Mouse (Mus musculus) skeletal muscle tissue, adult 2 months (tissue): ENCODE data around the gene Hivep2.

ENCODE experiments used
- DNase-seq: peaks from one replicate; pipeline ENCODE4 v3.0.0-alpha.2; 2012; ENCODE audit warnings: low read depth, low spot score

Gene Hivep2

DNA sequence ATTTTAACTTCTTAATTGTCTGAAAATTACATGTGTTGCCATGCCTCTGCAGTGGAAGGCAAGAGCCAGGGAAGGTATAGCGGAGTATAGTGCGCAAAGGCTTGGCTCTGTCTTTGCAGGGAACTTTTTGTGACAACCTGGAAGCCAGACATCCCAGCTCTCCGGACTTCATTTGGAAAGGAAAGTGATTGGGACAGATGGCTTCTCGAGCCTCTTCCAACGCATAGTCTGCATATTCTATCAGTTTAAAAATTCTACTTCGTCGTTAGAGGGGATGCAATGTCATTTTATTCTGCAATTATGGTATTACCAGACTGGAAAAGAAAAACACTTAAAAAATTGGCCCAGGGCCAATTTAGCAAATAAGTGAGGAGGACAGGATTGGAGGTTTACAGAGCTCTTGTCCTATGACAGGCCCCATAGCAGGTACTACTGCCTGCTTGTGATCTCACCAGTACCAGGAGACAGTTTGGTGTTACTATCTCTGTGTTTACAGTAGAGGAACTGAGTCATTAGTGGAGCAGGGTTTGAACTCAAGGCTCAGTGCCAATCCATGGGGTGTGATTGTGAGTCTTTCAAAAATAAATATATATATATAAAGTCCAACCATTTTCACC, 7.8 kb downstream of the Hivep2 start:
- no peak for DNase-seq

DNA sequence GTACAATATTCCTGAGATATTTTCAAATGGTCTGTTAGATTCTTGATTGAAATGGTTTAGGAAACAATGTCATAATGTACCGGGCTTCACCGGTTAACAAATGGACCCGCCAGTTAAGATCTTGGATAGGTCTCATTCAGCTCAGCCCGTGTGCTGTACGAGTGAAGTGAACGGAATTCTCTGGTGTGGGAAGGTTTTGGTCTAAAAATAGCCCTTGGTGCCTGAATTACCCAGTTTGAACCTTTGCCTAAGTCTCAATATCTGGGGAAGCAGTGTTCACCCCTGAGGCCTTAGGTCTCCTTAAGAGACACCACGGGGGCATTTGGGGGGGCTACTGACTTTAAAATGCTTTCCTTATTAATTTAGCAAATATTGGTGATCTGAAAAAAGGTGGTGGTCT, 8.6 kb downstream of the Hivep2 start:
- DNase-seq, result peak; percentile 57

DNA sequence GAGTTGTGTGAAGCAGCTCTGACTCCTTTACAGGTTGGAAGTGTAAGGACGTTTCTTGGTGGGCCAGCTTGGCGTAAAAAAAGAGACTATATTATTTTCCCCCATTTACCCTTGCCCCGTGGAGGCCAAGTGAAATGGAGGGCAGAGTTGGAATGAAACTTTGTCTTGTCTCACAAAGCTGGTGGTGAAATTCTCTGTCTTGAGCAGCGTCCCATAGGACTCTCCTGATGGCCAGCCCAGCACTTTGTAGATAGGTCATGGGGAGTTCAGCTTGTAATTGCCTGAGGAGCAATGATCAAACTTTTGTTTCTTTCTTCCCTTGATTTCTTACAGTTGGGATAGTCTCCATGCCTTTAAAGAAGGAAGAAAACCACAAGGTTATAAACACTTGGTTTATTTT, 10.0 kb downstream of the Hivep2 start:
- no peak for DNase-seq

DNA sequence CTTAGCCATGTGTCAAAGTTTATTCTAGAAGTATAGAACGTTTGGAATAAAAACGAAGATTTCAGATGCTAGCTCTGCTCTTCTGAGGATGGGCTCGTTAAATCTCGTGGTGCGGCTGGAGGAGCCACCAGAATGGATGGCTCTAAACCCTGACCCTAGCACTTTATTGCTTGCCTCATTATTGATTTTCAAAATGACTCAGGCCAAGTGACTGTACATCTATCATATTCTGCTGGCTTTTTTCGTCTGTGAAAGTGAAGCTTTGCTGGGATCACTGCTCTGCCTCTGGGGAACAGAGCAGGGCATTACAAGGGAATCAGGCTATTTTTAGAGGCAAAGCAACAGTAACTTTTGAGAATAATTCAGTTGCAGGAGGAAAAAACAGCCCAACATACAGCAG, 10.4 kb downstream of the Hivep2 start:
- DNase-seq, result no peak

DNA sequence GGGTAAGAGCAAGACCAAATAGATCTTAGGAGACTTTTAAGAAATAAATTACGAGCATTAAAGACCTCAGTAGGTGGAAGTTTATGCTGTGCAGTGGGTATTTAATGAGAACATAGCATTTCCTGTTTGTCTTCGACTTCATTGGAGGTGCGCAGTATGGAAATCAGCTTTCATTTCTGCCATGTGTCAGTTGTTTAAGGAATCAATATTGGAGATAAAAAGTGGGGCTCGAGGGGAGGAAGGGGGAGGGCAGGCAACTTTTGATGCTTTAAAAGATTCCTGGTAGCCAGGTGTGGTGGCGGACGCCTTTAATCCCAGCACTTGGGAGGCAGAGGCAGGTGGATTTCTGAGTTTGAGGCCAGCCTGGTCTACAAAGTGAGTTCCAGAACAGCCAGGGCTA, 16.4 kb downstream of the Hivep2 start:
- DNase-seq, result no peak

DNA sequence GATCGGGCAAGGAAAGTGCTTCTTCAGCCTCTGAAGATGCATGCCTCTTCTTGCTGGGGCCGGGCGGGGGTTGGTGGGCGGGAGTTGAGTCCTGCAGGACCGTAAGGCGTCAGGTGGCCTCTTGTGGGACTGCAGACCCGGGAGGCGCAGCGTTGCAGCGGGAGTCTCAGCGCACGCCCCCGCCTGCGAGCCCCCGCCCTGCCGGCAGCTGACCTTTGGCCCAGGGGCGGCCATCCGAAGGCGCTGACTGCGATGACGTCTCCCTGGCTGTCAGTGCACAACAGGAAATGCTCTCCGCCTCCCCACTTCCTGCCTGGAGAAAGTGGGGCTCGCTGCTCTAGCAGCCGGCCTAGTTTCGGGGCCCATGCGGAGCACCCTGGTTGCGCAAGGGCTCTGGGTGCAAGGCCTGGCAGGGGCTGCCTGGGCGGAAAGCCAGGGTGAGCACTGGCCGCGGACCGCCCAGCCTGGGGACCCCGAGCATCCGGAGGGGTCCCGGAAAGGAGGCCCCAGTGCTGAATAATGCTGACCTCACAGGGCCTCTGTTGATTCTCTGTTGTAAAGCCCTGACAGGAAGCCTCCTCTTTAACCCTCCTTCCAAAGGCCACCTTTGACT, 17.0 kb downstream of the Hivep2 start:
- DNase-seq, result peak; percentile 82

DNA sequence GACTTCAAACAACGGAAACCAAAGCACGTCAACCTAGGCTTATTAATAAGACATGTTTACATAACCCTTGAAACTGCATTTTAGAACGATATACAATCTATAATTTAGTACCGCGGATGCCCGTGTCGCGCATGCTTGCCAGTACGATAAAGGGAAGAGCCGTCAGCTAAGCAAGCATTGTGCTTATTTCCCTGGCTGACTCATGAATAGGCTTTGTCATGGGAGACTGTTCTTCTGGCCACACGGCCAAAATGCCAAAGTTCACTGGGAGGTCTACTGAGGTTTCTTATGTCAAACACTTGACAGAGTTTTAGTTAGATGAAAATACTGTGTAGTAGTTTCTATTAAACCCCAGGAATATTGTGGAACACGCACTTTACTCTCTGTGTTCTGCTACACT, 17.8 kb downstream of the Hivep2 start:
- DNase-seq, result peak; percentile 42

DNA sequence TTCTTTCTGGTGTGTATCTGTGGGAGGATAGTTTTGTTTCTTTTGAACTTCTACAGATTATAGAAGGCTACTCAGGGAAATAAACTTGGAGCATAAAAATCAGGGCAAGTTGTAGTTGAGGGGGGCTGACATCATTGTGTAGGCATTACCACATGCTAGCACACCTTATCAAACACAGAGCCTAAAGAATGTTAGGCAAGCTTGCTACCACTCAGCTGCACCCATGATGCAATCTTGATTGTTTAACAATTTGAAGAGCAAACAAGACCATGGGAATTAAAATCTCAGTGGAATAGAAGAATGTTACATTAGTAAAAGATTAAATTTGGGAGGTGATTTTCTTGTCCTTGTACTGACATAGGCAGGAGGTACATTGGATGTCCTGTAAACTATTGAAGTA, 18.4 kb downstream of the Hivep2 start:
- no peak for DNase-seq

DNA sequence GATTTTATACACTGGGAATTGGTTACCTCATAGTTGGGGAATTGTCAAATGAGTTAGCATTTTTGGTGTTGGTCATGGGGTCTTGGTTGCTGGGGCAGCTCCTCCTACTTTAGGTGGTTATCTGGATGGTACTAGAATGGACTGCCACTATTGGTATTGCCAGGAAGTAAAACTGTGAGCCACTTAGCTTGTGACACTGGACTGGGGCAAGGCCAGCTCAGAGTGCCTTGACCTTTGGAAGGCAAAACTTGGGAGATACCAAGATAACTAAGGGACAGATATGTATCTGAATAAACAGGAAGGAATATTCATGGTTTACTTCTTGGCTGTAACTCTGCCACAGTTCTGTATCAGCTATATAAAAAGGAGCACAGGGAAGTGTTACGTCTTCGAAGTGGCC, 20.7 kb downstream of the Hivep2 start:
- DNase-seq, result no peak

DNA sequence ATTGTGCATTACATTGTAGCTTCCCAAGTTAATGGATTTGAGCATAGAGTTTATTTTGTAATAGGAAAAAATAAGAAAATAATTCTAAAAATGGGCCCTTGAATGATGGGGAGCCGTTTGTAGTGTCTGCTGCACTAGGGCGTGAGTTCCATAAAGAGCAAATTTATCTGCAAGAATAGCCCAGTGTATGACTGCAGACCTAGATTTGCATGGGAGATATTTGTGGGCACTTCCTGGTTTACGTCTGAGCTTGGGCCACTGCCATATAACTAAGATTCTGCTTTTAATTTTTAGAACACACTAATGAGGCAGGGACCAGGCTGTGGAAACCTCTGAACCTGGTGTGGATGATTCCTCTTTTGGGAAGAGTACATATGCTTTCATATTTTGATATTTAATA, 21.5 kb downstream of the Hivep2 start:
- no peak for DNase-seq

DNA sequence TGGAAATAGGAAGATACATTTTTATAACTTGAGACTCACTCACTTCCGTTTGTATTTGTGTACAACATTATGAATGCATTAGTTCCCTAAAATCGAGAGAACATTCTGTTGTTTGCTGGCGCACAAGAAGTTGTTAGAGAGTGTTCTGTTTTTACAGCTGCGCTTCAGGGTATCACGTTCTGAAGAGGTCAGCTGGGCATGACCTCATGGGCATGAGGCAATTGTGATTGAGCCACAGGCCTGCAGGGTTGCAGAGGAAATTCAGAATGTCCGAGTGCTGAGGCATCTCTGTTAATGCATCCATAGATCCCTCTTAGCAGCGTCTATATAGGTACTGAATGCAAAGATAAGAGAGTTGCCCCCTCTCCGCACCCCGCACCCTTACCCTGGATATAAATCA, 22.4 kb downstream of the Hivep2 start:
- peak; percentile 67 for DNase-seq

DNA sequence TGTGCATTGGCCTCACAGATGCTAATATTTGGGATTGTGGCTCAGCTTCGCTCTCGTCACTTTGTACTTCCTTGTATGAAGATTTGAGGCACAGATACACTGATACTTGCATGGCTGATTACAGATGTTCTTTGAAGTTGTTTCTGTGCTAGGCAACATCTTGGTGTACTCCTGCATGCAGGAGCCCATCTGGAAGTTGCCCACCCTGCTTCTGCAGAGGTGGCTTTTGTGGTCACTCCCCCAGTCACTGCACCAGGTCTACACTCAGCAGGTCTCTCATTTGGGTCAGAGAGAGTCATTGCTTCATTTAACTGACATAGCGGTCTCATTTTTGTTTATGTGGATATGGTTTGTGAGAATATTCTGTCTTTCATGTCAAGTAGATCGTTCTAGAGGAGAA, 22.9 kb downstream of the Hivep2 start:
- no peak for DNase-seq

DNA sequence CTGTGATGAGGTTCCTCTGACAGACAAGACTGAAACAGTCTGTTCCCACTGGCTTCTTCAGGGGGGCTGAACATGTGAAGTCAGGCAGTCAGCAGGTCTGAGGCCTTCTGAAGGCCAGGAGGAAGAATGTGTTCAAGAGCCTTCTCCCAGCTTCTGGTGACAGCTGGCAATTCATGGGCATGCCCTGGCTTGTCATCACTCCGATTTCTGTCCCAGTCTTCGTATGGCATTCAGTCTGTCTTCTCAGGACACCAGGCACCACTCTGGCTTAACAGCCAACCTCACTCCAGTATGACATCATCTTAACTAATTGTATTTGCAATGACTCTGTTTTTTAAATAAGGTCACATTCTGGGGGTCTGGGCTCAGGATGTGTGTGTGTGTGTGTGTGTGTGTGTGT, 25.0 kb downstream of the Hivep2 start:
- DNase-seq, result peak; percentile 65

DNA sequence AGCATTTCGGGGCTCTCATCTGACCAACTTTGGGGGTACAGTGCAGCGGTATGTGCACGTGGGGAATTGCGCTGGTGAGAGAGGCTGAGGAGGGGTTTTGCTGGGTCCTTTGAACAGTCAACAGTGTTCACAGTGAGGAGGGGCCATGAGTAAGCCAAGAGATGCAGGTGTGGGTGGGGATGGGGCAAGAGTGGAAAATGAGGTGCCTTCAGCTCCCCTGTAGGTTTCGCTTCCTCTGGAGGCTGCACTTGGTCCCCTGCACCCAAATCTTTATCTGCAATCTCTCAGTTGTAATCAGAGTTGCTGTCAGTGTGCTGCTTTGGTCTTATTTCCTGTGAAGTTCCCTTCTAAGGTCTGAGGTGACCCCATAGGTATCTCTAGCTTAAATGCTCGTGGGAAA, 27.5 kb downstream of the Hivep2 start:
- DNase-seq, result no peak

DNA sequence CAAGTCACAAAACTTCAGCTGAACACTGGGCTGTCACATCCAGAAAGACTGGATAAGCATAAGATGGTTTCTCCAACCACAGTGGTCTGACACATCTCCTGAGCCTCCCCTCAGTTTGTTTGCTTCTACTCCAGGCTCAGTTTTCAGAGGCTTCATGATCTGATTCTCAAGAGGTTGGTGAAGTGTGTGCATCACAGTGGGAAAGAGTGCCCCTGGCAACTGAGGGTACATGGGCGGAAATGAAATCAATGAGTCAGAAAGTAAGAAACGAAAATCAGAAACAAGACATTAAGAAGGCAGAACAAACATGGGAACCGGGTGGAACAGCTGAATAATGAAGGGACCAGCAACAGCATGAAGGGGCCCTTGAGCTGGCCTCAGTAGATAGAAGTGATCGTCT, 31.5 kb downstream of the Hivep2 start:
- no peak for DNase-seq

DNA sequence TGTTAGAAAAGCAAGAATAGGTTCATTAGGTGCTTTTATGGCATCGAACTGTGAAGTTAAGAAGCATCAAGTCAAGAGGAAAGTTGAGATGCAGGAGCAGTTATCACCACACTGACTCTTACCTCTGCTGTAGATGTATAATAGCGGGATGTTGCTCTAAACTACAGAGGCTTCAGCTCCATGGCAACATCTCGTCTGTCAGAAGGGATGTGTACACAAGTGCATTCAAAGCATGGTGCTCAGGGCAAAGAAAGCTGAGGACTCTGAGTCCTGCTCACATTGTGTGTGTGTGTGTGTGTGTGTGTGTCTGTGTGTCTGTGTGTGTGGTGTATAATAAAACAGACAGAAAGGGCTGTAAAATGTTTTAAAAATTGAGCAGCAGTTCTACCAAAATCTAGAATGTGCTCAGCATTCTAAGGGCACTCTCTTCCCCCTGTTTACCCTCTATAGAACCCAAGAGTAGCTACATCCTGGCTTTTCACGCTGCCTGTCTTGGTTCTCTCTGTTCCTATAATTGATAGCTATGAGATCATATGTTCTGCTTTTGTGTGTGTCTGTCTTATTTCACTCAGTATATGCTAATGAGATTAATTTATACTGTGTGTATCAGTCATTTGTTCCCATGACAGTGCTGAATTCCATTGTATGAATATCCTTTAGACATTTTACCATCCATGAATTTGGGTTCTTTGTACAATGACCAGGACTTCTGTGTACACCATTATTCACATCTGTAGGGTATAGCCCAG, 39.1 kb downstream of the Hivep2 start:
- DNase-seq, result no peak

DNA sequence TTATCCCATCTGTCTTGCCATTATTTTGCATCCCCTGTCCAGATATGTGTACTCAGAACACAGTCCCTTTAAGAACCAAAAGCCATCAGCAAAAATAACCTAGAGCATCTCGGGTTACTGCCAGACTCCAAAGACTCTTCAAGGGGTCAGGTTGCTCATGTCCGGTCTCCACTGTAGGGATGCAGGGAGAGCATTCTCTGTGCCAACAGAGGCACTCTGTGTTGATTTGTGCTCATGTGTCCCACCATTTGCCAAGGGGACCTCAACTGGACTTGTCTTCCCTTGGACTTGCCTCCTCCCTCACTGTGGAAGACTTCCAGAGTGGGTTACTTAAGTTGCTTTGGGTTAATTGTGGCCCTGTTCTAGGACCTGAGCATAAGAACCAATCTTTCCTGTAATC, 43.8 kb downstream of the Hivep2 start:
- peak; percentile 90 for DNase-seq

DNA sequence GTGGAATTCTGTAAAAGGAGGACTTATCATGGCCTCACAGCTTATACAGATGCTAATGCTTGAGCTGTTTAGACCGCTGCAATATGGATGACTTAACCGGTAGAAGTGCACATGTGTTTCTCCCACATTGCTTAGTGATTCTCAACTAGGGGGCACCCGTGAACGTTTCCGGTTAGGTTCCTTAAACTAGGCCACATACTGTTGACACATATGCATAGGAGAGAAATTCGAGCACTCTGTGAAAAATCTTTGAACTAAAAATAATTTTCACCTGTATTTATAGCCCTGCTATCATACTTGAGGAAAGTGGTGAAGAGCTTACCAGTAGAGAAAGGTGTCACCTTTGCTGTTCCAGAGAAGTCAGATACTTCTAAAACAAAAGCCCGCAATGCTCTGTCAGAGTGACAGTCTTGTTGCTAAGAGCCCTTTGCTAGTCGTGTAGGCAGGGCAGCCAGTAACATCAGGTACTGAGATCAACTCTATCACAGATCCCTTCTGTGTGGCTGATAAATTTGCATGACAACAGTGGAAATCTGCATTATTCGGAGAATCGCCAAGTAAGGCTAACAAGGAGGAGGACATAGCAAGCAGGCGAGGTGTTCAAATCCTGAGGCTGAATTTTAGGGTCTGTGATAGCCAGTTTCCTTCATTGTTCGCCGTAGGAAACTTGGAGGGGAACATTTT, 50.6 kb downstream of the Hivep2 start:
- DNase-seq, result no peak

DNA sequence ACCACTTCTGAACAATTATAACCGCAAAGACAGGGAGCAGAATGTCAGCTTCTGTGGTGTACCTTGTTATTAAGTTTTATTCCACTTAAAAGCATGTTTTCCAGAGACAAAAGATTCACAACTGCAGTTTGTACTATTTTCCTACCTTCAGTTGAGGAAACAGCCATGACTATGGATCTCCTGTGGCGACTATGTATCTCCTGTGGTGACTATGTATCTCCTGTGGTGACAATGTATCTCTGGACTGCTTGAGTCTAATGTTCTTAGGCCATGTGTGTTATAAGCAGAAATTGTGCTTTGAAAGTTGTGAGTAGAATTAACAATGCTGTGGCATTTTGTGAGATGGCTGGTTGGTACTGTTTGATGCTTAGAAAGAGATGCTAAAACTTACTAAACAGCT, 51.5 kb downstream of the Hivep2 start:
- no peak for DNase-seq

DNA sequence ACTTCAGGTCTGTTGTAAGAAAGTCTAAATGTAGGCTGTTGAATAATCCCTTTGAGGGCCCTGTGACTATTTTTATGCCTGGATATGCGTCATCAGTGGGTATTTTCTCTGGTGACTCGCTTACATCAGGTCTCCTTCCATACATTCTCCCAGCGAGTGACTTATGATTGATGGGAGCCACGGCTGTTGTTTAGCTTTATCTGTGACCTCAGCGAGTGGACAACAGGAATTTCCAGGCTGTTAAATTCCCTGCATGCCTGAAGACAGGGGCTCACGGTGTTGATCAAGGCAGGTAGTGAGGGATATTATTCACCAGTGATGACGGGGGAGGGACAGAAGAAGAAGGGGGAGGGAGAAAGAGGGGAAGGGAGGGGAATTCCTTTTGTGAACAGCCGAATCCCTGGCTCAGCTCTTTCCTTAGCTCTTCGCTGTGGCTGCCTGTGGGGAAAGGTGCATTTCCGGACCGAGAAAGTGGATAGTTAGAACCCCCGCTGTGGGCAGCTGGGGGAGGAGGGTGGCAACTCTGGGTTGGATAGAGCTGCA, 52.0 kb downstream of the Hivep2 start:
- DNase-seq, result peak; percentile 87

DNA sequence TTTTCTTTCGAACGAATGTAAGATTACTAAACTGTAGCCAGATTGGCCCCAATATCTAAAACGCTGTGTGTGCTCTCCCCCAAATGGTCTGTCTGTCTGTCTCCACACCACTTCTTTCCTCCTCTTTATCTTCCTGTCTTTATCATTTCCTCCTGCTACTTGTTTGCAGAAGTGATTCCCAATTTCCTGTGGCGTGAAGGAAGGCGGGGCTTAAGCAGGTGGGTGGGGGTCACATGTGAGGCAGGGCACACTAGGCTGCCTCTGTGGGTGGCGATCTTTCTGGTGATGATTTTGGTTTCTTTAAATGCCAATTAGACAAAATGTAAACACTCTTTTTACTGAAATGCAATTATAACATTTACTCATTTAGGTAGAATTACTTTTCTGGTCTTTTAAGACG, 52.8 kb downstream of the Hivep2 start:
- DNase-seq, result no peak

DNA sequence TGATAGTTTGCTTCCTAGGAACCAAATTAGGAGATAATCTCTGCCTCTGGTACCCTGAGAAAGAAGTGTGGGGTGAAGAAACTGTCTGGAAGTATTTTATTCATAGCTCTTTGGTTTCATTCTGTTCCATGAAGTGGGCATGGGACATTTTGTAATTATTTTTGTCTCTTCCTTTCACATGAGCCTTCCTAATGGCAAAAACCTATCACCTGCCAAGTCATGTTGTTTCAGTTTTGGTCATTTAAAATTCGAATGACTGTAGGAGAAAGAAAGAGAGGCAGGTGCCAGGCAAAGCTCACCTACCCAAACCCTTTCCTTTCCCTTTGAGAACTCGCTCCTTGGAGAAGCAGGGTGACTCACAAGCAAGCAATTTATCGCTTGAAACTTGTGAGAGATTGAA, 53.3 kb downstream of the Hivep2 start:
- DNase-seq, result no peak
